Mouse (Mus musculus): ENCODE data around the gene D10Wsu102e.
"Not testable (repeated sequence)": the region's sequence is repeated elsewhere in the genome, so short reads cannot be mapped to it uniquely, and the experiment has no call there.

D10Wsu102e gene

GRCm38 (mm10) chr10:83385330-83385910 is 25.4 kb downstream of the D10Wsu102e start:
- DNase-seq (ENCODE audit: extremely low spot score), result no peak

- DNase-seq (ENCODE audit: extremely low spot score), result no peak
Measured at GRCm38 (mm10) chr10:83397336-83397735, 37.3 kb downstream of the D10Wsu102e start.

GRCm38 (mm10) chr10:83400896-83401295 is 40.9 kb downstream of the D10Wsu102e start:
- not testable (repeated sequence) for DNase-seq (ENCODE audit: extremely low spot score)

- DNase-seq (ENCODE audit: extremely low spot score), result no peak
Measured at GRCm38 (mm10) chr10:83405031-83405430, 45.0 kb downstream of the D10Wsu102e start.

GRCm38 (mm10) chr10:83405711-83406110 is 45.7 kb downstream of the D10Wsu102e start:
- DNase-seq (ENCODE audit: extremely low spot score), result no peak

GRCm38 (mm10) chr10:83407141-83407540 is 47.1 kb downstream of the D10Wsu102e start:
- no peak for DNase-seq (ENCODE audit: extremely low spot score)

- not testable (repeated sequence) for DNase-seq (ENCODE audit: extremely low spot score)
Measured at GRCm38 (mm10) chr10:83418466-83418865, 58.4 kb downstream of the D10Wsu102e start.

GRCm38 (mm10) chr10:83448582-83448981 is 88.6 kb downstream of the D10Wsu102e start:
- no peak for DNase-seq (ENCODE audit: extremely low spot score)

GRCm38 (mm10) chr10:83457531-83457930 is 97.5 kb downstream of the D10Wsu102e start:
- DNase-seq (ENCODE audit: extremely low spot score), result no peak

GRCm38 (mm10) chr10:83475226-83475625 is 115.2 kb downstream of the D10Wsu102e start:
- no peak for DNase-seq (ENCODE audit: extremely low spot score)

- no peak for DNase-seq (ENCODE audit: extremely low spot score)
Measured at GRCm38 (mm10) chr10:83477286-83477685, 117.3 kb downstream of the D10Wsu102e start.

GRCm38 (mm10) chr10:83490506-83490905 is 130.5 kb downstream of the D10Wsu102e start:
- no peak for DNase-seq (ENCODE audit: extremely low spot score)

- DNase-seq (ENCODE audit: extremely low spot score), result no peak
Measured at GRCm38 (mm10) chr10:83497321-83497720, 137.3 kb downstream of the D10Wsu102e start.

GRCm38 (mm10) chr10:83508962-83509660 is 149.1 kb downstream of the D10Wsu102e start:
- no peak for DNase-seq (ENCODE audit: extremely low spot score)

- no peak for DNase-seq (ENCODE audit: extremely low spot score)
Measured at GRCm38 (mm10) chr10:83511304-83511703, 151.3 kb downstream of the D10Wsu102e start.

GRCm38 (mm10) chr10:83513736-83514135 is 153.7 kb downstream of the D10Wsu102e start:
- DNase-seq (ENCODE audit: extremely low spot score), result no peak

GRCm38 (mm10) chr10:83520990-83521389 is 161.0 kb downstream of the D10Wsu102e start:
- DNase-seq (ENCODE audit: extremely low spot score), result no peak

GRCm38 (mm10) chr10:83524238-83524637 is 164.2 kb downstream of the D10Wsu102e start:
- DNase-seq (ENCODE audit: extremely low spot score), result not testable (repeated sequence)

- no peak for DNase-seq (ENCODE audit: extremely low spot score)
Measured at GRCm38 (mm10) chr10:83530384-83530967, 170.5 kb downstream of the D10Wsu102e start.

- DNase-seq (ENCODE audit: extremely low spot score), result no peak
Measured at GRCm38 (mm10) chr10:83533258-83533909, 173.4 kb downstream of the D10Wsu102e start.

- peak; percentile 84 for DNase-seq (ENCODE audit: extremely low spot score)
Measured at GRCm38 (mm10) chr10:83533910-83534283, 173.9 kb downstream of the D10Wsu102e start, which contains the start of gene Aldh1l2. Aldh1l2 (minus strand) TSS chr10:83534140.

GRCm38 (mm10) chr10:83536436-83536835 is 176.4 kb downstream of the D10Wsu102e start:
- DNase-seq (ENCODE audit: extremely low spot score), result no peak

All from embryo, embryonic 9.5 days (tissue).